Mouse (Mus musculus) kidney, postnatal 0 days (tissue): ENCODE measurements around the gene Aox2. TPM values are rescaled to one million over a fixed set of nuclear protein-coding genes. Genes with fewer than 3 reads are reported as not detected.

Experiments
- ATAC-seq: fragments of 200-750 bp; cut with Nextera tagmentation; replicated peaks from 2 replicates; pipeline ENCODE4 v1.8.0; 2017; ENCODE audit warnings: low read depth, moderate number of reproducible peaks, moderate TSS enrichment, moderate library complexity; ENCODE audit not compliant: low FRiP score
- DNase-seq: peaks from one replicate; pipeline ENCODE4 v3.0.0-alpha.2; 2016; ENCODE audit warnings: low spot score
- H3K27ac ChIP-seq: fragments of 300-500 bp; sonication (generic); 2 replicates; pipeline ENCODE4 v1.5.1; 2014; ENCODE audit warnings: mild to moderate bottlenecking
- H3K27me3 ChIP-seq: fragments of 300-500 bp; sonication (generic); 2 replicates; pipeline ENCODE4 v1.6.1; 2014; ENCODE audit warnings: low read length, mixed read lengths; ENCODE audit not compliant: insufficient read depth
- H3K36me3 ChIP-seq: fragments of 300-500 bp; sonication (generic); 2 replicates; pipeline ENCODE4 v1.6.1; 2014; ENCODE audit warnings: low read length, mixed read lengths; ENCODE audit not compliant: insufficient read depth
- H3K4me1 ChIP-seq: fragments of 300-500 bp; sonication (generic); replicated peaks from 2 replicates; pipeline ENCODE4 v1.6.1; 2014; ENCODE audit warnings: antibody characterized with exemption, low read length, mixed read lengths; ENCODE audit not compliant: insufficient read depth
- H3K4me2 ChIP-seq: fragments of 300-500 bp; sonication (generic); 2 replicates; pipeline ENCODE4 v1.6.1; 2014; ENCODE audit warnings: mild to moderate bottlenecking, low read length, moderate library complexity, mixed read lengths
- H3K4me3 ChIP-seq: fragments of 300-500 bp; sonication (generic); replicated peaks from 2 replicates; pipeline ENCODE4 v1.5.1; 2014; ENCODE audit warnings: low read depth, low read length
- H3K9ac ChIP-seq: fragments of 300-500 bp; sonication (generic); 2 replicates; pipeline ENCODE4 v1.6.1; 2014; ENCODE audit warnings: low read depth, low read length
- H3K9me3 ChIP-seq: fragments of 300-500 bp; sonication (generic); replicated peaks from 2 replicates; pipeline ENCODE4 v1.6.1; 2016; ENCODE audit warnings: low read length, inconsistent platforms, mixed read lengths
- CTCF ChIP-seq: IDR thresholded peaks from 2 replicates; pipeline ENCODE4 v1.5.1; 2016; ENCODE audit warnings: antibody characterized with exemption, low read depth, mild to moderate bottlenecking, moderate library complexity
- WGBS: fragments of 180-500 bp; shearing (Covaris S2); extraction: QIAGEN DNeasy Blood & Tissue Kit; methylation state at CpG from one replicate; pipeline ENCODE4 v1.1.7; 2014; 5-methylcytosine and 5-hydroxymethylcytosine counted together
- polyA plus RNA-seq: library from polyadenylated mRNA; unstranded; fragments of >200 nt; fragmentation: Nextera tagmentation; extraction: Ambion mirVana; gene quantifications from 2 replicates; pipeline ENCODE4 v1.2.1, GENCODE M21; 2015

The Aox2 gene
- polyA plus RNA-seq, 1 experiment from 2014 or later, result 0.09 TPM

DNA sequence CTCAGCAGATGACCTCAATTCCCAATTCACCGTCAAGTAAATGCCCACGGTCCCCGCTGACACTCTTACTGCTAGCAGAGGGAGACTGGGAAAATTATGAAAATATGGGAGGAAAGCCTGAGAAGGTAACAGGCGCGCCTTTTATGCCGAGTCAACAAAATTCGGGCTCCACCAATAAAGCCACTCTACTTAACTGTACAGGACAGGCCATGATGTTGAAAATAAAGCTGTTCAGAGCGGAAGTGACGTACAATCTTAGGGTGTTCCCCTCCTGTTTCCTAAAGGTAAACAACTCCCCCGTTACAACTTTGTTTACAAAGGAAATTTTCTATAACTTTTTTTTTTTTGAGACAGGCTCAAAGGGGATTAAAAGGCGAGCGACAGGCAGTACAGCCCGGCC lies 144.8 kb downstream of the Aox2 start:
- Histone ChIP-seq H3K27me3 (no peaks in the 10 kb centered on the region), H3K4me3 (peak overlapping the region; percentile 99), H3K9ac (peak overlapping the region; percentile 100), H3K36me3 (peaks cover 24% of the 10 kb centered on the region), H3K27ac (peak overlapping the region; percentile 100), H3K9me3 (no peaks in the 10 kb centered on the region), H3K4me2 (peak overlapping the region; percentile 69), H3K4me1 (peaks cover 10% of the 10 kb centered on the region)
- TF ChIP-seq CTCF, result no peak
- DNase-seq (peak; percentile 93), ATAC-seq (peak; percentile 59; the same call in 1 of the 2 replicates)
- WGBS, result 3% methylated on average over 13 of the region's 13 CpGs

DNA sequence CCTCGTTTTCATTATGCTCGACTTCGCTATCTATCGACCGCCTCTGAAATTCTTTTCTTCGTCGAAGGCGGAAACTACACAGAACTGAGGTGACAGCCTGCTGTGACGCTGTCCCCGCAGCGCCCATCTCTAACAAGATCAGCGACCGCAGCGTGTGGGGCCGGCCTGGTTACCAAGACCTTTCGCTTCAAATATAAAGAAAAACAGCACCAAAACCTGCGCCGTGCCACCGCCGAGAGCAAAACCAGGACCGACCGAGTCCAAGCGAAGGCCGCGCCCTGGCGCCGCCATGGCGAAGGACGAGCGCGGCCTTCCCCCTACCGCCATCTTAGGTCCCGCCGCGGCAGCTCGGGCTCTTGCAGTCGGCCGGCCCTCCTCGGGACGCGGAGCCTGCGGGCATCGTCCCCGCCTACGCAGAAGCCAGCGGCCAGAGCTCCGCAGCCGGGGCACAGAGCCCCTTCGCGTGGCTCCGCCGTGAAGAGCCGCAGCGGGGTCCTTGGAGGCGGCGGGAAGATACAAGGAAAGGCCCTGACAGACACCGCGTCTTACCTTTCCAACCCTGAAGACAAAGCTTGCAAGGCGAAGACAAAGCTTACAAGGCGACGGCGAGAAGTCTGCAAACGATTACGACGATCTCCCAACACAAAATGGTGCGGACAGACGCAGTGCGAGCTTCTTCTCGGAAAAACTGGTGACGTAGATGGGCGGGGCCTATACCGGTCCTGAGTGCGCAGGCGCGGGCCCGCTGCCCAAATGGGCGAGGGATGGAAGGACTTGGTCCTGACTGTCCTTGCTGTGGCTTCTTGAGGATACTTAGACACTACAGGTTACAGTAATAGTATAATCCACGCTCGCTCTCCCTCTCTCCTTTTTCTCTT lies 145.5 kb downstream of the Aox2 start, which contains the start of gene Clk1:
TSS of gene Clk1 (minus strand) at position 696 of the 878 bp plus-strand sequence.
- DNase-seq (peak; percentile 97), ATAC-seq (peak; percentile 93)
- peak within 1 kb of the TSS; percentile 99 for H3K4me3 ChIP-seq
- H3K27me3 ChIP-seq, result no peaks in the 10 kb centered on the region
- H3K27ac ChIP-seq, result peak within 1 kb of the TSS; percentile 100
- under 1% methylated on average over 79 of the region's 79 CpGs for WGBS
- peak within 1 kb of the TSS; percentile 100 for H3K9ac ChIP-seq
- peak within 1 kb of the TSS; percentile 69 for H3K4me2 ChIP-seq
- TF ChIP-seq CTCF, result no peak
- H3K4me1 ChIP-seq, result peaks cover 10% of the 10 kb centered on the region
- no peaks in the 10 kb centered on the region for H3K9me3 ChIP-seq
- H3K36me3 ChIP-seq, result peaks cover 16% of the 10 kb centered on the region

DNA sequence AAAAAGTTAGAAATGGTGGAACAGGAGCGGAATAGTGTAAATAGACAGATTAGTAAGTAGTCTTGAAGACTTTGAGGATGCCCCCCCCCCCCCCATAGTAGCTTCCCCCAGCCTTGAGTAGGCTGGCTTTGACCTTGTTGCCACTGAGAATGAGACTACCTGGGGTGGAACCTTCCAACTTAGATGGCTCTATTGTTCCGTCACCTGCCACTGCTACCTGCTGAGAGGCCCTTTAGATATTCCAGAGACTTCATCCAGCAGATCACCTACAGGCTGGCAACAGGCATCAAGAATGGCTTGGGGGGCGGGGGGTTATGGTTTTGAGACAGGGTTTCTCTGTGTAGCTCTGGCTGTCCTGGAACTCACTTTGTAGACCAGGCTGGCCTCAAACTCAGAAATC lies 146.4 kb downstream of the Aox2 start:
- no peak for TF ChIP-seq CTCF
- 91% methylated on average over 3 of the region's 3 CpGs for WGBS
- Histone ChIP-seq H3K4me3 (no peak overlapping the region), H3K4me2 (no peak overlapping the region), H3K36me3 (peaks cover 15% of the 10 kb centered on the region), H3K27me3 (no peaks in the 10 kb centered on the region), H3K9ac (no peak overlapping the region), H3K27ac (no peak overlapping the region), H3K4me1 (peaks cover 10% of the 10 kb centered on the region), H3K9me3 (no peaks in the 10 kb centered on the region)
- no peak for ATAC-seq
- DNase-seq, result no peak

Other genes with a start within 250 kb of the Aox2 start
- gene Aox1, start 248.4 kb upstream of the Aox2 start, polyA plus RNA-seq, result 0.13 and 0.15 TPM in 2 replicates
- 3.8 and 4.2 TPM in 2 replicates for gene Aox3, start 165.2 kb upstream of the Aox2 start, polyA plus RNA-seq
- gene Aox4, start 67.9 kb upstream of the Aox2 start, polyA plus RNA-seq, result 0.03 TPM in 1 of 2 replicates, not detected in the other
- gene Bzw1, start 114.6 kb downstream of the Aox2 start, polyA plus RNA-seq, result 316 and 335 TPM in 2 replicates
- 171 and 175 TPM in 2 replicates for gene Clk1, start 145.7 kb downstream of the Aox2 start, polyA plus RNA-seq
- gene Nif3l1, start 166.8 kb downstream of the Aox2 start, polyA plus RNA-seq, result 33.6 and 36.4 TPM in 2 replicates
- gene Ppil3, start 167.2 kb downstream of the Aox2 start, polyA plus RNA-seq, result 52.6 and 53.3 TPM in 2 replicates
- 23.4 and 23.9 TPM in 2 replicates for gene Orc2, start 226.8 kb downstream of the Aox2 start, polyA plus RNA-seq